Mouse (Mus musculus): ENCODE measurements around the gene Triobp. TPM values are rescaled to one million over a fixed set of nuclear protein-coding genes. Genes with fewer than 3 reads are reported as not detected.

Triobp gene
- polyA plus RNA-seq, 1 experiment from 2014 or later, result 47.9 TPM

- H3K4me3 ChIP-seq (ENCODE audit: low read depth, low read length), result peak overlapping the region; percentile 87
- H3K27ac ChIP-seq (replicated peaks; ENCODE audit: low read depth, low read length), result peak overlapping the region; percentile 89
- peak overlapping the region; percentile 92 for H3K4me2 ChIP-seq (ENCODE audit: low read depth, severe bottlenecking)
- peak overlapping the region; percentile 85 for H3K9ac ChIP-seq (ENCODE audit: low read length)
- H3K27me3 ChIP-seq (ENCODE audit: control insufficient read depth, insufficient read depth, low read length), result no peaks in the 10 kb centered on the region
- H3K4me1 ChIP-seq (ENCODE audit: control insufficient read depth, insufficient read depth, low read length), result peaks cover 28% of the 10 kb centered on the region
- peaks cover 4% of the 10 kb centered on the region for H3K36me3 ChIP-seq (ENCODE audit: control insufficient read depth, insufficient read depth, low read length)
- no peaks in the 10 kb centered on the region for H3K9me3 ChIP-seq (ENCODE audit: control insufficient read depth, low read length)
- WGBS, result under 1% methylated on average over 51 of the region's 67 CpGs
- ATAC-seq (ENCODE audit: insufficient number of reproducible peaks, low FRiP score, low TSS enrichment, low read depth), result peak; percentile 83
- peak; percentile 92 for DNase-seq (ENCODE audit: low spot score)
These were observed 35.3 kb downstream of the Triobp start for GRCm38 (mm10) chr15:78982658-78983435.

- peak; percentile 70 for DNase-seq (ENCODE audit: low spot score)
- peaks cover 23% of the 10 kb centered on the region for H3K4me1 ChIP-seq (ENCODE audit: control insufficient read depth, insufficient read depth, low read length)
- WGBS, result under 1% methylated on average over 21 of the region's 21 CpGs
These were observed 36.1 kb downstream of the Triobp start for GRCm38 (mm10) chr15:78983436-78984285.

GRCm38 (mm10) chr15:78984286-78984778 lies 36.8 kb downstream of the Triobp start:
- no peak for ATAC-seq (ENCODE audit: insufficient number of reproducible peaks, low FRiP score, low TSS enrichment, low read depth)
- Histone ChIP-seq H3K4me1 (ENCODE audit: control insufficient read depth, insufficient read depth, low read length) (peaks cover 18% of the 10 kb centered on the region), H3K9me3 (ENCODE audit: control insufficient read depth, low read length) (no peaks in the 10 kb centered on the region), H3K27me3 (ENCODE audit: control insufficient read depth, insufficient read depth, low read length) (no peaks in the 10 kb centered on the region), H3K4me2 (ENCODE audit: low read depth, severe bottlenecking) (peak overlapping the region; percentile 92), H3K27ac (replicated peaks; ENCODE audit: low read depth, low read length) (no peak overlapping the region; the same call in 1 of the 2 replicates), H3K9ac (ENCODE audit: low read length) (peak overlapping the region; percentile 85), H3K36me3 (ENCODE audit: control insufficient read depth, insufficient read depth, low read length) (peaks cover 7% of the 10 kb centered on the region), H3K4me3 (ENCODE audit: low read depth, low read length) (peak overlapping the region; percentile 87)
- DNase-seq (ENCODE audit: low spot score), result no peak
- 39% methylated on average over 5 of the region's 5 CpGs for WGBS

More at GRCm38 (mm10) chr15:78983436-78984285, 36.1 kb downstream of the Triobp start:
- H3K9ac ChIP-seq (ENCODE audit: low read length), result peak overlapping the region; percentile 85
- no peaks in the 10 kb centered on the region for H3K9me3 ChIP-seq (ENCODE audit: control insufficient read depth, low read length)
- ATAC-seq (ENCODE audit: insufficient number of reproducible peaks, low FRiP score, low TSS enrichment, low read depth), result peak; percentile 65
- no peaks in the 10 kb centered on the region for H3K27me3 ChIP-seq (ENCODE audit: control insufficient read depth, insufficient read depth, low read length)
- H3K27ac ChIP-seq (replicated peaks; ENCODE audit: low read depth, low read length), result peak overlapping the region; percentile 89
- H3K4me2 ChIP-seq (ENCODE audit: low read depth, severe bottlenecking), result peak overlapping the region; percentile 92
- peaks cover 7% of the 10 kb centered on the region for H3K36me3 ChIP-seq (ENCODE audit: control insufficient read depth, insufficient read depth, low read length)
- H3K4me3 ChIP-seq (ENCODE audit: low read depth, low read length), result peak overlapping the region; percentile 87

GRCm38 (mm10) chr15:78986536-78987220 lies 39.2 kb downstream of the Triobp start:
- ATAC-seq (ENCODE audit: insufficient number of reproducible peaks, low FRiP score, low TSS enrichment, low read depth) (no peak), DNase-seq (ENCODE audit: low spot score) (no peak)
- 65% methylated on average over 11 of the region's 11 CpGs for WGBS
- no peak overlapping the region for H3K27ac ChIP-seq (replicated peaks; ENCODE audit: low read depth, low read length)
- H3K9me3 ChIP-seq (ENCODE audit: control insufficient read depth, low read length), result no peaks in the 10 kb centered on the region
- H3K27me3 ChIP-seq (ENCODE audit: control insufficient read depth, insufficient read depth, low read length), result no peaks in the 10 kb centered on the region
- H3K4me1 ChIP-seq (ENCODE audit: control insufficient read depth, insufficient read depth, low read length), result peaks cover 18% of the 10 kb centered on the region
- H3K4me3 ChIP-seq (ENCODE audit: low read depth, low read length), result no peak overlapping the region
- no peak overlapping the region; the same call in 1 of the 2 replicates for H3K9ac ChIP-seq (ENCODE audit: low read length)
- H3K36me3 ChIP-seq (ENCODE audit: control insufficient read depth, insufficient read depth, low read length), result peaks cover 23% of the 10 kb centered on the region
- no peak overlapping the region for H3K4me2 ChIP-seq (ENCODE audit: low read depth, severe bottlenecking)

- H3K4me2 ChIP-seq (ENCODE audit: low read depth, severe bottlenecking), result no peak overlapping the region
- no peak overlapping the region for H3K9ac ChIP-seq (ENCODE audit: low read length)
- H3K27me3 ChIP-seq (ENCODE audit: control insufficient read depth, insufficient read depth, low read length), result no peaks in the 10 kb centered on the region
- no peak overlapping the region for H3K27ac ChIP-seq (replicated peaks; ENCODE audit: low read depth, low read length)
- DNase-seq (ENCODE audit: low spot score) (no peak), ATAC-seq (ENCODE audit: insufficient number of reproducible peaks, low FRiP score, low TSS enrichment, low read depth) (no peak)
- no peak overlapping the region for H3K4me3 ChIP-seq (ENCODE audit: low read depth, low read length)
- H3K36me3 ChIP-seq (ENCODE audit: control insufficient read depth, insufficient read depth, low read length), result peaks cover 38% of the 10 kb centered on the region
- H3K9me3 ChIP-seq (ENCODE audit: control insufficient read depth, low read length), result no peaks in the 10 kb centered on the region
- 89% methylated on average over 14 of the region's 14 CpGs for WGBS
- H3K4me1 ChIP-seq (ENCODE audit: control insufficient read depth, insufficient read depth, low read length), result peaks cover 13% of the 10 kb centered on the region
These were observed 41.0 kb downstream of the Triobp start for GRCm38 (mm10) chr15:78988499-78988971.

GRCm38 (mm10) chr15:78989152-78990092 lies 41.9 kb downstream of the Triobp start:
- no peaks in the 10 kb centered on the region for H3K9me3 ChIP-seq (ENCODE audit: control insufficient read depth, low read length)
- no peak overlapping the region for H3K27ac ChIP-seq (replicated peaks; ENCODE audit: low read depth, low read length)
- no peaks in the 10 kb centered on the region for H3K27me3 ChIP-seq (ENCODE audit: control insufficient read depth, insufficient read depth, low read length)
- 91% methylated on average over 14 of the region's 14 CpGs for WGBS
- peaks cover 44% of the 10 kb centered on the region for H3K36me3 ChIP-seq (ENCODE audit: control insufficient read depth, insufficient read depth, low read length)
- H3K4me2 ChIP-seq (ENCODE audit: low read depth, severe bottlenecking), result no peak overlapping the region
- H3K4me3 ChIP-seq (ENCODE audit: low read depth, low read length), result no peak overlapping the region
- DNase-seq (ENCODE audit: low spot score) (no peak), ATAC-seq (ENCODE audit: insufficient number of reproducible peaks, low FRiP score, low TSS enrichment, low read depth) (no peak)
- H3K9ac ChIP-seq (ENCODE audit: low read length), result no peak overlapping the region
- H3K4me1 ChIP-seq (ENCODE audit: control insufficient read depth, insufficient read depth, low read length), result peaks cover 5% of the 10 kb centered on the region

- ATAC-seq (ENCODE audit: insufficient number of reproducible peaks, low FRiP score, low TSS enrichment, low read depth), result no peak
- no peaks in the 10 kb centered on the region for H3K9me3 ChIP-seq (ENCODE audit: control insufficient read depth, low read length)
- no peaks in the 10 kb centered on the region for H3K4me1 ChIP-seq (ENCODE audit: control insufficient read depth, insufficient read depth, low read length)
- WGBS, result 95% methylated on average over 9 of the region's 9 CpGs
- no peak overlapping the region for H3K27ac ChIP-seq (replicated peaks; ENCODE audit: low read depth, low read length)
- no peaks in the 10 kb centered on the region for H3K27me3 ChIP-seq (ENCODE audit: control insufficient read depth, insufficient read depth, low read length)
- H3K9ac ChIP-seq (ENCODE audit: low read length), result no peak overlapping the region
- no peak overlapping the region for H3K4me3 ChIP-seq (ENCODE audit: low read depth, low read length)
- DNase-seq (ENCODE audit: low spot score), result no peak
- H3K36me3 ChIP-seq (ENCODE audit: control insufficient read depth, insufficient read depth, low read length), result peaks cover 44% of the 10 kb centered on the region
- H3K4me2 ChIP-seq (ENCODE audit: low read depth, severe bottlenecking), result no peak overlapping the region
These were observed 42.6 kb downstream of the Triobp start for GRCm38 (mm10) chr15:78990093-78990463.
